Mouse (Mus musculus): ENCODE measurements around the gene Xkr7. TPM values are rescaled to one million over a fixed set of nuclear protein-coding genes. Genes with fewer than 3 reads are reported as not detected.

Gene Xkr7
- 1 to 10 TPM; 4.3 to 5.7 TPM for total RNA-seq (2021)

DNA sequence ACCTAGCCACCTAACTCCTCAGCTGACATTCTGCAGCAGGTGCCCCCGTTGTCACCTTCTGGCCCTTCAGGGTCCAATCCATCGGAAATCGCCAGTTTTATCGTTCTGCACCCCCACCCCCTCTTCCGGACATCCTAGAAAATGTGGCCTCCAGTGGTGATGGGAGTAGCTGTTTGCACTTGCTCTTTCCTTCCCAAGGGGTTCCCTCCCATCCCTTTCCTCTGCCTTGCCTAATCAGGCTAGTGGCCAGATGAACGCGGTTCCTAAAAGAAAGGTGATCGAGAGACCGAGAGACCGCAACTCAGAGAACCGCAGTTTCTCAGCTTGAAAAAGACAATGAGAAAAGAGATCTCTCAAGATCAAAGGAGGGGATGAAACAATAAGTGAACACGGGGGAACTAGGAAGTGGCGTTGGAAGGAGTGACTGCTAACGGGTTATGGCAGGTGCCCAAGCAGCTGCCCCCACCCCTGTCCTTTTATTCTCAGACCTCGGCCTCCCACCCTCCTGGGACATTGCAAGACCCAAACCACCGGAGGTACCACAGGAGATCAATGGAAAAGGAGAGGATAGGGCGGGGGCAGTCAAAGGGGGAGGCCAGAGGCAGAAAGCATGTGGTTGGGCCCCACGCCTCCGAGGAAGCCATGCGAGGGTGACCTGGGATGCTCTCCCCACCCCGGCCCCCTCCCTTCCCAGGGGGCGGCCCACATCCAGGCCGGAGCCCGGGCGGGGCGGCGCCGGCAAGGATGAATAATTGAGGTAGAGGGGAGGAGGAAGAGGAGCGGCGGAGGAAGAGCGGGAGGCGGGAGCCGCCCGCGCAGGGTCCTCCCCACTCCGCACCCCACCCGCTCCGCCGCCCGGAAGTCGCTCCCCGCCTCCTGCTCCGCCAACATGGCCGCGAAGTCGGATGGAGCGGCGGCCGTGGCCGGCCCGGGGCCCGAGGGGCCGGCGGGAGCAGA lies at the start of gene Xkr7:
Gene Xkr7, plus strand, starts transcription at position 727 of the 957 bp plus-strand sequence.
- intact Hi-C loops (cut with DNase I) = no loop called here
- peak in 1 of 2 experiments; percentile 38 for DNase-seq (ENCODE audit: low spot score in 2 of 2)

DNA sequence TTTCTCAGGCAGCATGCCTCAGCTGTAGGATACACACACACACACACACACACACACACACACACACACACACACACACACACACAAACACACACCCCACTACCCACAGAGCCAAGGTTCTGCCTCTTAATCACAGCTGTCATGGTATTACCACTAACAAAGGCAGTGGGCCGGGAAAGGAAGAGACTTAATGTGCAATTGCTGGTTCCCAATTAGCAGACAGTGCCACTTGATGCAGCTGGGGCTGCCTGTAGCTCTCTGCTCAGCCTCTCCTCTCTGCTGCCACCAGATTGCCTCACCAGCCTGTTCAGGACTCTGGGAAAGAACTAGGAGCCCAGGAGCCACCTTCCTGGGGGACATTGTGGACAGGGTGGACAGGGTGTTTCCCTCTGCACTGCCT lies 46.1 kb upstream of the Xkr7 start:
- DNase-seq (ENCODE audit: low spot score in 2 of 2) = peak in 1 of 2 experiments; percentile 16

DNA sequence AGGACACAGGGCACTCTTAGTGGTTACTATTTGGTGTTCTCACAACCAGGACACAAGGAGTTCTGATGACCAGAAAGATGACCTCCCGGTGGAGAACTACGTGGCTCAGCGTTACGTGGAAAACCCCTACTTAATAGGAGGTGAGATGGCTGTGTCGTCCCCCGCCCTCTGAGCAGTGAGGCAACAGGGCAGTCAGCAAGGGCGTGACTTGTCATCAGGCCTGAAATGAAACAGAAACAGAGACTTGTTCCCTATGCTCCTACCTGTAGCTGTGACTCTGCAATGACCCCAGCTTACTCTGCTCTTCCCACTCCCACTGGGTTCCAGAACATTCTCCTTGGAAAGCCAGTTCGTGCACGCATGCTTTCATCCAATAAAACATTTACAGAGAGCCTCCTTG lies 40.1 kb upstream of the Xkr7 start:
- intact Hi-C loops (cut with DNase I) = no loop called here
- no peak for DNase-seq (ENCODE audit: low spot score in 2 of 2)

More for the DNA sequence above, 46.1 kb upstream of the Xkr7 start:
- intact Hi-C loops (cut with DNase I) = no loop called here

DNA sequence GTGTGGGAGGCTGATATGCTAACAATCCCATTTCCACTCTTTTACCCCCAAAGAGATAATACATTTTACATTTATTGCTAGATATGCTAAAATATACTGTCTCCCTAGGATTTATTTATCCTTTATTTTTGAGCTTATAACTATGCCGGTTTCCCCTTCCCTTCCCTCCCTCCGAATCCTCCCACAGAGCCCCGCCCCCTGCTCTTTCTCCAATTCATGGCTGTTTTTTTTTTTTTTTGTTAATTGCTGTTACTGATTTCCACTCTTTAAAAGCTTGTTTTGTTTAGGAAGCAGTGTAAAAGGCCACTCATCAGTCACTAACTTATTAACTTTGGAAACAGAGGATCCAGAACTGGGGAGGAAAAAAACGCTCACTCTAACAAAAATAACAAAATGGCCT lies 34.6 kb upstream of the Xkr7 start:
- intact Hi-C loops (cut with DNase I) = no loop called here
- DNase-seq (ENCODE audit: low spot score in 2 of 2) = no peak

DNA sequence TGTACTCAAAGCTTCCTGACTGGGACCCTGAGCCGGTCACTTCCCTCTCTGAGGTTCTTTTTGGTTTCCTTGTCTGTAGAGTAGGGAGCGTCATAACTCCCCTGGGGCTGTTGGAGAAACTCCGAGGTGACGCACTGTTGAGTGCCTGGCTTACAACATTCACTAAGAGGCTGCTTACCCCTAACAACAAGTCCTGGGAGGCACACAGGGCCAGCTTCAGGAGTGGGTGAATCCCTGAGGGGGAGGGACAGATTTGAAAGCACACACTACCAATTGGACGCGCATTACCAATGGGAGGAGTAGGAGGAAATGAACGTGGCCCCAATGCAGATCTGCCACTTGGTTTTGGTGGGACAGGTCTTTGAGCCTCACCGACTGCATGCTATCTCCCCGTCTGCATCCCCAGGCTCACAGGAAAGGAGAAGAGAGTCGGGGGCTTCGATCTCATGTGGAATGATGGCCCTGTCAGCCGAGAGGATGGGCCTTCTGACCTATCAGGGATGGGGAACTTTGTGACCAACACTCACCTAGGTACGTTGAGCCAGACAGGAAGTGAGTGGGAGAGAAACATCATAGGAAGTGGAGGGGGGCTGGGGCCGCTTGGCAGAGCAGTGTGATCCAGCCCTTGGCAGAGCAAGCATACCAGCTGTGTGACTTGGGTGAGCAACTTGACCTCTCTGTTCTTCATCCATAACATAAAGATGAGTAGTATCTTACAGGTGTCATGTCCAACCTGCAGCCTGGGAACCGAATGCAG lies 29.0 kb upstream of the Xkr7 start:
- DNase-seq (ENCODE audit: low spot score in 2 of 2) = no peak
- intact Hi-C loops (cut with DNase I) = no loop called here

DNA sequence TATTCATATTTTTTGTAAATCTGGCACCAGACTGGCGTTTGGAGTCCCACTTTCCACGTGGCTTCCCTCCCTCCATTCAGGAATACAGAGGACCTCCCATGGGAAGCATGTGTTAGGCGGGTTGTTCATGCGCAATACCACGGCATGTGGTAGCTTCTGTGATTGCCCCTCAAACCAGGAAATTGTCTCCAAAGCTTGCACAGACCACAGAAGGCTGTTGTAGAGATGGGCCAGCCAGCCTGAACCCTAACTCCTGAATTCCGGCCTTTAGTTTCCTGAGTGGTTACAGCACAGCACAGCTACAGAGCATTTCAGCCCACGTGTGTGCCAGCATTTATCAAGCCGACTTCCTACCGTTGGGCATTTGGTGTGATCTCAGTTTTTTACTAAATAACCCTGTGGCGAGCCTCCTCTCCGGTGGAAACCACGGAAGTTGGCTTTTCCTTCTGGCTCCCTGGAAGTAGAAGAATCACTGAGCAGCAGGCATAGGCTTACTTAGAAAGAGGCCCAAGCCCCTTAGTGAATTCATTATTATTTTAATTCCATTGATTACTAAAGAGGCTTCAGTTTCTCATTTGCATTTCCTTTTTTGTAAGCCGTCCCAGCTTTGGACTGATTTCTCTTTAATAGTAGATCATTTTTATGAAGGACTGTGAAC lies 27.8 kb upstream of the Xkr7 start:
- intact Hi-C loops (cut with DNase I) = no loop called here
- DNase-seq (ENCODE audit: low spot score in 2 of 2) = no peak

DNA sequence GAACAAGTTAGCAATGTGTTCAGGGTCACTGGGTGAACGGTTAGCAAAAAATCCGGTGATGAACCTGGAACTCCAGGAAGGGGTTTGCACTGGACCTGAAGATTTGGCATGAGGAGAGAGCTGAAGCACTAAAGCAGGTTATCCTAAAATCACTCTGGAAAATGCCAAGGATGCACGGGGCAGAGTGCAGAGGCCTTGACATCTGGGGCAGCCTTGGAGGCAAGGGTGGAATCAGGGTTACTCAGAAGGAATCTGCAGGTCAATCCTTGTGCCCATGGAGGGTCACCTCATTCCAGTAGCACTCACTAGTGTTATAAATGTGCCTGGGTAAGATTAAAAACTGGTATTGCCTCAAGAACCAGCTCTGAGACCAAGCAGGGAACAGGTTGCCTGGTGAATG lies 25.7 kb upstream of the Xkr7 start:
- no peak for DNase-seq (ENCODE audit: low spot score in 2 of 2)
- intact Hi-C loops (cut with DNase I) = no loop called here

DNA sequence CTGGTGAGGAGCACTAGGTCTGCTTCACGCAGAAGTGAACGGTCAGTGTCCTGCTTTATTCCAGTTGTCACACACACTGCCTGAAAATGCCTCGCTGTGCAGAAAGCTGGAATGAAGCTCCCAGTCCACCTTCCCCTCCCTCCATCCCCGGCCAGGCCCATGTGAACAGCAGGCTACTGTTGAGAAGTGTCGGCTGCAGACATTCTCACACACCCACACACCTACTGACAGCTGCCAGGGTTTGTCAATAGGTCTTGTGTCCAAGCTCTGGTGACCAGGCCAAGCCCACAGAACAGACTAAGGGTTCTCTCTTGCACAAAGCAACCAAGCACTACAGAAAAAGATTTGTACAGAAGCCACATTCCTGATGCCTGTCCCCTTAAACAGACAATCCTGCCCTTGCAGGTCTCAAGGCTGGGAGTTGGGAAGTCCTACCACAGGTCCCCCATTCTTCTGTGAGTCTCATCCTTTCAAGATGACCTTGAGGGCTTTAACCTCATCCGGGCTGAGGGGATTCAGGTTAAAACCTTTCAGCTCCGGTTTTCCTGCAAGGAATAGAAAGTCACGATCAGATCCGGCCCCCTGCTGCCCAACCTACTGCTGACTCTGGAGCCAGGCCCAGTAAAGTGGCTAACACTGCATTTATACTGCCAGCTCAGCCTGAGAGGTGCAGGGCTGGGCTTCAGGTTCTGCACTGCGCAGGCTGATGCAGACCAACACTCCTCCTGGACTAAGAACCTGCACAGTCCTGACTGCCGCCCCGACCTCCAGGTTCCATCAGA lies 22.3 kb upstream of the Xkr7 start:
- DNase-seq (ENCODE audit: low spot score in 2 of 2) = no peak
- intact Hi-C loops (cut with DNase I) = no loop called here

DNA sequence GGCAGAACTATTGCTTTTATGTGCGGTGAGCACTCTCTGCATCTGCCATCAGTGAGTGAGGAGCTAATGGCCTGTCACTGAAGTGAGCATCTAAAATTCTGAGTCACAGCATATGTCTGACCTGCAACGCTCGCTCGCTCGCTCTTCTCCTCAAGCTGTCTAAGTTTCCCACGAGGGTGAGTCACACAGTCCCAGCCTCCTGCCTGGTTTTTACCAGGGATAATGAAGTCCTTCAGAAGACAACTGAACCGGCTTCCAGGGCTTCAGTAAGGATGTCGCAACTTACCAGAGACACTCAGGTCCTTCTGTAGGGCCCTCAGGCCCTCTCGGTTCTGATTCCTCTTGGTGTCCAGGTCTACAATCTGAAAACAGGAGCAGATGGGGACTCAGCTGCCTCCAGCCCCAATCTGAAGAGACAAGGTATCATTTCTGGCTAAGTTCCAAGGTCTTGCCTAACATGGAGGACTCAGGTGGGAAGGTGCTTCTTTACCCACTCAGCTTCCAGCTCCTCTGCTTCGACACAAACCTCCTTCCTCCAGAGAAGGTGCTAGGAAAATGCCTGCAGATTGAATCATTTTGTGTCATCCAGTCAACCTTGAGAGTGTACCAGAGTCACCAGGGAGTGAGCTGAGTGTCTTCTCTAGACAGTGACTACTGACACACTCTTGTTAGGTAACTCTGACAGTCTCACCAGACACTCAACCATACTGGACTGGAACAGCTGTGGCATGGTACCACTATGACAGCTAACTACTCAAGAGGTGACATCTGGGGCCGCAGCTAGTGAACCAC lies 17.7 kb upstream of the Xkr7 start:
- intact Hi-C loops (cut with DNase I) = loop anchor here (5.0 kb wide), 2 partner anchors 52 to 82 kb away; partner anchors contain the start of genes Foxs1 and Ttll9
- DNase-seq (ENCODE audit: low spot score in 2 of 2) = peak in 1 of 2 experiments; percentile 77

DNA sequence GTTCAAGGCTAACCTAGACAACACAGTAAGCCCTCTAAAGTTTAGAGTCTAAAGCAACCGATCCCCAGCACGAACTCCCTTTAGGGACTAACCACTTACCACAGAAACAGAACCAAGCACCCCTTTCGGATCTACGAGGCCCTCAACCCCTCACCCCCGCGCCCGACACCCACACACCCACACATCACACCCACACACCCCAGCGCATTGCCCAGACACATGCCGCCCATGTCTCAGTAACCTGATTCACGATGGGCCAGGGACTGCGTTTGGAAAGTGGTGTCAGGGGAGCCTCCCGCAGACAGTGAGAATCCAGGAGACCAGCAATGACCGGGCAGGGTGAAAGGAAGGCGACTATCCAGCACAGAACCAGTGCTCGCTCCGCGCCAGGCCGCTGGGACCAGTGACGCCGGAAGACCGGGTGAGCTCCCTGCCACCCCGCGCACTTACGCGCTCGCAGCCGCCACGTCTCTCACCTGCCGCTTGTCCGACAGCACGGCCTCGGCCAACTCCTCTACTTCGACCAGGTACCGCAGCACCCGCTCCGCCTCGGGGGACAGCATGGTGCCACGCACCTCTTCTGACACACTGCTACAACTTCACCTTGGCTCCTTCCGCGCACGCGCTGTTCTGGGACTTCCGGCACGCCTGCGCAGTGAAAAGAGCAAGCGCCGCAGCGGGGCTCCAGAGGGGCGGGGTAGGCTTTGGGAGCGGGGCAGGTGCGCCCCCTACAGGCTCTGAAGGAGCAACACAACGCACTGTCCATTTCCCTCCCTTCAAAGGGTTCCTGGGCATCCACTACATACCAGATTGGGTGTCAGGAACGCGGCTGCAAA lies 16.7 kb upstream of the Xkr7 start, which contains the start of gene Pdrg1:
Gene Pdrg1, minus strand, starts transcription at position 670 of the 836 bp plus-strand sequence.
- intact Hi-C loops (cut with DNase I) = loop anchor here (5.0 kb wide), 3 partner anchors 53 to 103 kb away; partner anchors contain the start of genes Foxs1, Mylk2 and Ttll9
- DNase-seq (ENCODE audit: low spot score in 2 of 2) = peak; percentile 94 to 97

DNA sequence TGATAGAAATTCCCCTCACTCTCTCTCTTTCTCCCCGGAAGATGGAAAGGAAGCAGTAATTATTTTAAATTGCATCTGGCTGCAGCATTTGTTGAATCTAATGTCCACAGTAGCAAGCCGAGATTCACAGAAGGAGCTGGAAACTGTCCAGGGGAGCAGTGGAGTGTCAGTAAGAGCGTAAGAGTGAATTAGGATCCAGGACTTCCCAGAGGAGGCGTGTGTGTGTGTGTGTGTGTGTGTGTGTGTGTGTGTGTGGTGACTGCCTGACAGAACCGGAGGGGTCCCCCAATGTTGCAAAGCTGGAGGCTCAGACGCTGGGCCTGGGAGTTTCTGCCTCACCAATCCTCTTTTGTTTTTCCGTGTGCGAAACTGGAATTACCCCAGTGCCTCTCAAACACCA lies 15.8 kb upstream of the Xkr7 start:
- DNase-seq (ENCODE audit: low spot score in 2 of 2) = no peak
- intact Hi-C loops (cut with DNase I) = loop anchor here (5.0 kb wide), 1 partner anchor 104 kb away; the partner anchor contains the start of gene Mylk2

DNA sequence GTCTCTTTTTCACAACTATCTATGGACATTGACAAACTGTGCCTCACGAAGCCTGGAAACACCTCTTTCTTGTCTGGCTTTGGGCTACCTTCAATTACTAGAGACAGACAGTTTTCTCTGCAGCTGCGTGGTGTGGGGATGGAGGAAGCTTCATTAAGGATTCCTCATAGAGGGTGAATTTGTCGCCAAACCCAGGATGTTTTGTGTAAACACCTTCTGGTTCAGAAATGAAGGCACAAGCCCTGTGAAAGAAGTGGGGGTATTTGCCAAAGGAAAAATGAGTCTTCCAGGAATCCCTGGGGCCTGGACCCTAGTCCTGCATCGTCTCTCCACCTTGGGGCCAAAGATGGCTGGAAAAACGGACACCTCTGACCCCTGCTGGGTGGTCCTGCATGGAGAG lies 14.9 kb upstream of the Xkr7 start:
- no peak for DNase-seq (ENCODE audit: low spot score in 2 of 2)
- intact Hi-C loops (cut with DNase I) = loop anchor here (5.0 kb wide), 1 partner anchor 104 kb away; the partner anchor contains the start of gene Mylk2

DNA sequence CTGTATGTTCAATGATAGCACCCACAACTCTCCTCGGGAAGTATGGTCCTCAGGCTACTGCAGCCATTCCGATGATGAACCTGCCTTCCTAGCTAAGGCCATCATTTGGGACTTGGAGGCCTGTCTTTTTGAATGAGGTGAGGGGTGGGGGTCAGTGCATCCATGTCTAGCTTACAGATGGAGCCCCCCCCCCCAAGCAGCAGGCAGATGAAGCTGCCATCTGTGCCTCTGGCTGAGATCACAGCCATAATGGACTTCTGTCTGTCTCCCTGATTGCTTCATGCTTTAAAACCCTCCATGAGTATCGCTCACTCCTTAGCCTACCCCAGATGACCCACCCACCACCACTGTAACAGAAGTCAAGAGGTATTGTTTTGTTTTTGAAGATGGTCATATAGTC lies 12.3 kb upstream of the Xkr7 start:
- no peak for DNase-seq (ENCODE audit: low spot score in 2 of 2)
- intact Hi-C loops (cut with DNase I) = loop anchor here (5.0 kb wide), 1 partner anchor 107 kb away; the partner anchor contains the start of gene Mylk2

DNA sequence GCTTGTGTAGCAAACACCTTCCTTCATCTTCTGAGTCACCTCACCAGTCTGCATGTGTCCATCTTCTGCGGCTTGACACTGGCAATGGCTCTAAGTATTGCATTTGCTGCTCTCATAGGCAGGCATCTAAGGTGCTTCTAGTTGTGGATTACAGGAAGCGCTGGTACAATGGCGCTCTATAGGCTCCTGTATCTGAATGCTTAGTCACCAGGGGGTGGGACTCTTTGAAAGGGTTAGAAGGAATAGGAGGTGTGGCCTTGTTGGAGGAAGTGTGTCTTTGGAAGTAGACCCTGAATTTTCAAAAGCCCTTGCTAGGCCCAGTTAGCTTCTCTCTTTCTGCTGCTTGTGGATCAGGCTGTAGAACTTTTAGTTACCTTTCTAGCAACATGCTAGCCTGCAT lies 10.5 kb upstream of the Xkr7 start:
- no peak for DNase-seq (ENCODE audit: low spot score in 2 of 2)
- intact Hi-C loops (cut with DNase I) = no loop called here

DNA sequence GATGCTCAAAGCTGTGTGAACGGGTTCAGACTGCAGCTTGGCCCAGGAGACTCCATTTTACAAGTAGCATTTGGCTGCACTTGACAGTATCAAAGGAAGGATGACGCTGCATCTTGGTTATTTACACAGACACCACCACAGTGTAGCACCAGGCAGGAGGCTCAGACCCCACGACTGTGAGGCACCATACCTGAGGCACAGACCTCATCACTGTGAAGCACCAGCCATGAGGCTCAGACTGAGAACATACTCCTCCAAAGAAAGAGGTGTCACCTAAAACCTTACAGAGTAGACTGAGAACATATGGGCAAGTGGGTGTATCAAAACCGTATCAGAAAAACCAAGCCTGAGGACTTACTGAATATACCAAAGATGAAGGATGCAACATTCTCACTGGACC lies 8.8 kb upstream of the Xkr7 start:
- intact Hi-C loops (cut with DNase I) = no loop called here
- peak in 1 of 2 experiments; percentile 79 for DNase-seq (ENCODE audit: low spot score in 2 of 2)

DNA sequence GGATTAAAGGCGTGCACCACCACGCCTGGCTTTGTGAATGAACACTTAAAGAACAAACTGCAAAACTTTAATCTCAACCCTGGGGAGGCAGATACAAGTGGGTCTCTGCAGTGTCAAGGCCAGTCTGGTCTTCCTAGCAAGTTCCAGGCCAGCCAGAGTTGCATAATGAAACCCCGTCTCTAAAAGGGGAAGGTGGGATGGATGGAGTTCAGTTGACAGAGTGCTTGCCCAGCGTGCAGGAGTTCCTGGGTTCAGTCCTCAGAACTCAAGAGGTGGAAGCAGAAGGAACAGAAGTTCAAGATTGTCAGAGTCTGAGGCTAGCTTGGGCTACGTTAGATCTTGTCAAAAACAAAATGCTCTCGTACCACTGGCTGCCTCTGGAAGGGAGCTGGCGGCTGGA lies 5.6 kb upstream of the Xkr7 start:
- intact Hi-C loops (cut with DNase I) = no loop called here
- no peak for DNase-seq (ENCODE audit: low spot score in 2 of 2)

DNA sequence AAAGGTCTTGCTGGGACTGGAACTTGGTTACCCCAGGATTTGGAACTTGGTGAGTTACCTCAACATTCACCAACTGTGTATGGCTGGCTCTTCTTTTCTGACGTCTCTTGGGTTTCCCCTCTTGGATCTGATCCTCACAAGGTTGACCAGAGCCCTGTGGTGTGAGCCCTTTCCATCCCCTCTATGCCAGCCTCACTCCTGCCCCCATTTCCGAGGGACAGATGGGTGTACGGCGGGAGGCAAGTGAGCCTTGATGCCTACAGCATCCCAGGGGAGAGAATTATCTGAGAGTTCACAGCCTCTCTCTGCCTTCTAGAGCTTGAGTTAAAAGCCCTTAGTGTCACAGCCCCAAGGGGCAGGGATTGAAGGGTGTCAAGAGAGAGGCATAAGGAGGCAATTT lies 4.2 kb upstream of the Xkr7 start:
- intact Hi-C loops (cut with DNase I) = no loop called here
- no peak for DNase-seq (ENCODE audit: low spot score in 2 of 2)
